In the genomic region with DNA sequence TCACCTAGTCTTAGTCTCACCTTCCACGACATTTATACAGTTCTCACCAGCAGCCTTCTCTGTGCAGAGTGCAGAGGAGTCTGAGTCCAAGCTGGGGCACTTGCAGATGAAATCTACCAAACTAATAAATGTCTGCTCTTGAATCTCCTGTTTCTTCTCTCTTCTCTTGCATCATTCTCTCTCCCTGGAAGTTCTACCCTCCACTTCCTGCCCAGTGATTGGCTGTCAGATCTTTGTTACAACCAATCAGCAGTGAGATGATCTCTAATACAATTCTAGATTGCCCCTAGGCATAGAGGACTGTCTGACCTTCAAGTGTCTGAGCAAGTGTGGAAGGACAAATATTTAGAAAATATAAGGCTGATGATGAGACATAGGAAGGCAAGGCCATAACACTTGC, we compare ENCODE assay signal across 45 mouse cellular contexts. TPM values are rescaled to one million over a fixed set of nuclear protein-coding genes. Genes with fewer than 3 reads are reported as not detected.
"Had no signal": no experiment of that assay in that cellular context is flagged by ENCODE, and none has a peak within 500 bp of the region (broad histone marks: within the 10 kb centered on the region; RNA-seq: fewer than 3 reads in every experiment).

No protein-coding gene starts in this region.

- H3K9me3 ChIP-seq: limb, embryonic 10.5 days; limb, embryonic 12.5 days; limb, embryonic 13.5 days; limb, embryonic 15.5 days; liver, embryonic 12.5 days; liver, embryonic 13.5 days; liver, embryonic 15.5 days; lung, embryonic 15.5 days; megakaryocyte, embryonic 14.5 days; midbrain, embryonic 10.5 days; midbrain, embryonic 12.5 days; midbrain, embryonic 13.5 days; midbrain, embryonic 15.5 days; neural tube, embryonic 12.5 days had no signal

- H3K36me3 ChIP-seq: limb, embryonic 10.5 days; limb, embryonic 12.5 days; limb, embryonic 13.5 days; limb, embryonic 15.5 days; lung, embryonic 15.5 days; midbrain, embryonic 10.5 days; midbrain, embryonic 12.5 days; midbrain, embryonic 13.5 days; midbrain, embryonic 15.5 days; neural tube, embryonic 12.5 days had no signal

- H3K4me1 ChIP-seq: limb, embryonic 10.5 days; limb, embryonic 12.5 days; limb, embryonic 13.5 days; limb, embryonic 15.5 days; lung, embryonic 15.5 days; midbrain, embryonic 10.5 days; midbrain, embryonic 12.5 days; midbrain, embryonic 13.5 days; midbrain, embryonic 15.5 days; neural tube, embryonic 12.5 days had no signal

- H3K27ac ChIP-seq: limb, embryonic 10.5 days; limb, embryonic 12.5 days; limb, embryonic 13.5 days; limb, embryonic 15.5 days; liver, embryonic 12.5 days; liver, embryonic 13.5 days; liver, embryonic 14.5 days; liver, embryonic 15.5 days; lung, embryonic 15.5 days; macrophage; midbrain, embryonic 10.5 days; midbrain, embryonic 12.5 days; midbrain, embryonic 13.5 days; midbrain, embryonic 15.5 days; neural tube, embryonic 12.5 days had no signal

- H3K4me2 ChIP-seq: limb, embryonic 12.5 days; limb, embryonic 13.5 days; limb, embryonic 15.5 days; liver, embryonic 11.5 days; liver, embryonic 12.5 days; liver, embryonic 13.5 days; liver, embryonic 15.5 days; lung, embryonic 14.5 days; lung, embryonic 15.5 days; midbrain, embryonic 11.5 days; midbrain, embryonic 12.5 days; midbrain, embryonic 13.5 days; midbrain, embryonic 15.5 days; neural tube, embryonic 12.5 days had no signal

- H3K27me3 ChIP-seq: limb, embryonic 12.5 days; limb, embryonic 13.5 days; limb, embryonic 15.5 days; liver, embryonic 12.5 days; liver, embryonic 13.5 days; liver, embryonic 15.5 days; lung, embryonic 15.5 days; megakaryocyte, embryonic 14.5 days; midbrain, embryonic 12.5 days; midbrain, embryonic 13.5 days; midbrain, embryonic 15.5 days; neural tube, embryonic 12.5 days had no signal

- DNase-seq: left cerebral cortex, postnatal 4 days; liver; liver, embryonic 13.5 days; liver, postnatal 0 days; lung, adult 18-20 months; lung, adult 2 months; lung, embryonic 14.5 days; lung, postnatal 10 days; lung, postnatal 14 days; lung, postnatal 36 days; lung, postnatal 4 days; midbrain, embryonic 14.5 days had no signal

- ATAC-seq: liver, embryonic 12.5 days; liver, postnatal 0 days; lung, postnatal 0 days; midbrain, embryonic 13.5 days; midbrain, embryonic 15.5 days; midbrain, embryonic 16.5 days had no signal

- H3K4me3 ChIP-seq: limb, embryonic 10.5 days; limb, embryonic 12.5 days; limb, embryonic 13.5 days; limb, embryonic 15.5 days; liver, embryonic 12.5 days; liver, embryonic 13.5 days; liver, embryonic 15.5 days; lung, embryonic 15.5 days; megakaryocyte, embryonic 14.5 days; midbrain, embryonic 10.5 days; midbrain, embryonic 12.5 days; midbrain, embryonic 13.5 days; midbrain, embryonic 15.5 days; neural tube, embryonic 12.5 days had no signal

- H3K9ac ChIP-seq: limb, embryonic 12.5 days; limb, embryonic 13.5 days; limb, embryonic 15.5 days; liver, embryonic 12.5 days; liver, embryonic 13.5 days; liver, embryonic 14.5 days; liver, embryonic 15.5 days; liver, postnatal 0 days; lung, embryonic 14.5 days; lung, embryonic 15.5 days; midbrain, embryonic 12.5 days; midbrain, embryonic 13.5 days; midbrain, embryonic 15.5 days; neural tube, embryonic 12.5 days had no signal

RNA-seq across cellular contexts. Expression of gene Lgals12, which starts 30.8 kb away (rescaled TPM):
- total RNA-seq: liver, adult 2 months; megakaryocyte progenitor cell, adult 5-6 weeks; megakaryocyte, adult 5-6 weeks; megakaryocyte-erythroid progenitor cell, adult 5-6 weeks; monocyte, adult 5-6 weeks had no signal
- polyA plus RNA-seq: liver, adult 2 months; liver, embryonic 11.5 days; liver, embryonic 12.5 days; liver, embryonic 13.5 days; liver, embryonic 15.5 days; liver, postnatal 0 days; macrophage; midbrain, embryonic 10.5 days; midbrain, embryonic 11.5 days; neural tube, embryonic 11.5 days; neural tube, embryonic 12.5 days had no signal

RNA-seq across cellular contexts. Expression of gene Hrasls5, which starts 36.2 kb away (rescaled TPM):
- total RNA-seq: left cerebral cortex, postnatal 10 days; left cerebral cortex, postnatal 14 days; left cerebral cortex, postnatal 25 days; left cerebral cortex, postnatal 36 days; left cerebral cortex, postnatal 4 days; liver, adult 2 months; megakaryocyte progenitor cell, adult 5-6 weeks; megakaryocyte, adult 5-6 weeks; megakaryocyte-erythroid progenitor cell, adult 5-6 weeks; midbrain, postnatal 0 days had no signal
- polyA plus RNA-seq: limb, embryonic 10.5 days; limb, embryonic 11.5 days; limb, embryonic 12.5 days; limb, embryonic 14.5 days; limb, embryonic 15.5 days; liver, adult 2 months; liver, embryonic 11.5 days; liver, embryonic 12.5 days; liver, embryonic 13.5 days; liver, embryonic 15.5 days; liver, embryonic 16.5 days; liver, postnatal 0 days; lung, embryonic 14.5 days; lung, postnatal 0 days; macrophage; midbrain, embryonic 10.5 days; midbrain, embryonic 11.5 days; midbrain, embryonic 12.5 days; midbrain, embryonic 13.5 days; midbrain, embryonic 14.5 days; midbrain, embryonic 15.5 days; midbrain, embryonic 16.5 days; midbrain, postnatal 0 days; neural tube, embryonic 11.5 days; neural tube, embryonic 12.5 days had no signal
